Mouse (Mus musculus): ENCODE measurements around the gene Mfng. TPM values are rescaled to one million over a fixed set of nuclear protein-coding genes. Genes with fewer than 3 reads are reported as not detected.

Mfng gene
- polyA plus RNA-seq, 1 experiment = 15.7 TPM

DNA sequence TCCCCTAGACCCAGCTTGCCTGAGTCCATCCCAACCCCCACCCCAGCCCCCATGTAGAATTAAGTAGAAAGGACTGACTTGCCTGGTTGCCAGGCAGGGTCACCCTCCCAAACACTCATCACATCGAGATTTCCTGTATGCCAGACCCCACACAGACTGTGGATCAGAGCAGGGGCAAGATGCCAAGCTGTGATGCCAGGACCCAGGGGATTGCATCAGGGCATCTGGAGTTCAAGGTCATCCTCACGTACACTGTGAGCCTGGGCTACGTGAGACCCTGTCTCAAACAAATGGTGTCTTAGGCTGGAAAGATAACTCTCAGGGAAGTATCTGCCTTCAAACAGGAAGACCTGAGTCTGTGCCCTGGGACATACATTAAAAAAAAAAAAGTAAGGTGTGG, 66.6 kb downstream of the Mfng start:
- Histone ChIP-seq H3K27ac (ENCODE audit: insufficient read depth, low read depth, low read length) (no peak overlapping the region), H3K4me3 (ENCODE audit: insufficient read depth, low read depth, low read length) (no peak overlapping the region), H3K36me3 (ENCODE audit: control insufficient read depth, insufficient read depth, low read length) (no peaks in the 10 kb centered on the region), H3K27me3 (replicated peaks; ENCODE audit: control insufficient read depth, insufficient read depth, low read length) (no peaks in the 10 kb centered on the region), H3K4me1 (ENCODE audit: control insufficient read depth, insufficient read depth, low read length) (no peaks in the 10 kb centered on the region)
- TF ChIP-seq CTCF (conservative IDR thresholded peaks at IDR 0.05; ENCODE audit: insufficient read depth, insufficient read length, low read depth, low read length) = no peak
- no peak for TF ChIP-seq POLR2A (IDR thresholded peaks at IDR 0.05; ENCODE audit: low read depth, low read length)
- DNase-seq = no peak
- 42% methylated on average over 3 of the region's 3 CpGs for WGBS

Other genes with a start within 250 kb of the Mfng start
- gene C1qtnf6, start 242.1 kb downstream of the Mfng start, polyA plus RNA-seq (2012; rRNA removed) = 14.3 and 17.0 TPM in 2 replicates
- gene Sstr3, start 228.8 kb downstream of the Mfng start, polyA plus RNA-seq (2012; rRNA removed) = 0.17 and 0.29 TPM in 2 replicates
- gene Rac2, start 200.7 kb downstream of the Mfng start, polyA plus RNA-seq (2012; rRNA removed) = 32.3 and 117 TPM in 2 replicates
- gene Cyth4, start 176.4 kb downstream of the Mfng start, polyA plus RNA-seq (2012; rRNA removed) = 10.6 and 12.1 TPM in 2 replicates
- gene Elfn2, start 54.7 kb downstream of the Mfng start, polyA plus RNA-seq (2012; rRNA removed) = 0.03 and 0.04 TPM in 2 replicates
- 80.4 and 93.7 TPM in 2 replicates for gene Card10, start 29.6 kb upstream of the Mfng start, polyA plus RNA-seq (2012; rRNA removed)
- 59.2 and 66.7 TPM in 2 replicates for gene Cdc42ep1, start 69.1 kb upstream of the Mfng start, polyA plus RNA-seq (2012; rRNA removed)
- 0.24 and 0.25 TPM in 2 replicates for gene Lgals2, start 82.1 kb upstream of the Mfng start, polyA plus RNA-seq (2012; rRNA removed)
- 56.5 and 68.1 TPM in 2 replicates for gene Gga1, start 103.7 kb upstream of the Mfng start, polyA plus RNA-seq (2012; rRNA removed)
- 0.03 TPM in 1 of 2 replicates, not detected in the other for gene Gm49510, start 126.2 kb upstream of the Mfng start, polyA plus RNA-seq (2012; rRNA removed)
- gene Sh3bp1, start 126.3 kb upstream of the Mfng start, polyA plus RNA-seq (2012; rRNA removed) = 26.2 and 30.0 TPM in 2 replicates
- gene Pdxp, start 140.4 kb upstream of the Mfng start, polyA plus RNA-seq (2012; rRNA removed) = 1.7 and 1.9 TPM in 2 replicates
- 310 and 318 TPM in 2 replicates for gene Lgals1, start 153.2 kb upstream of the Mfng start, polyA plus RNA-seq (2012; rRNA removed)
- 19.3 and 24.1 TPM in 2 replicates for gene Nol12, start 161.5 kb upstream of the Mfng start, polyA plus RNA-seq (2012; rRNA removed)
- 41.8 and 47.6 TPM in 2 replicates for gene Triobp, start 174.2 kb upstream of the Mfng start, polyA plus RNA-seq (2012; rRNA removed)

Measured in kidney, adult 2 months (tissue).